Comparison of ENCODE assay signal across 13 mouse cellular contexts in genomic region chr5:20955114-20955835, GRCm38 (mm10). TPM values are rescaled to one million over a fixed set of nuclear protein-coding genes. Genes with fewer than 3 reads are reported as not detected.
A peak's percentile ranks its signal among the peaks of the same experiment; 100 is the strongest.
DNase-seq lines count a peak whose midpoint lies in the region; ATAC-seq lines count a peak whose summit lies in the region.
"Had no signal": no experiment of that assay in that cellular context is flagged by ENCODE, and none has a peak within 500 bp of the region (broad histone marks: within the 10 kb centered on the region; RNA-seq: fewer than 3 reads in every experiment).

No protein-coding gene starts in this region.

- peaks cover 6% of the 10 kb centered on the region for H3K36me3 ChIP-seq in lung, embryonic 15.5 days
- H3K36me3 ChIP-seq in liver, embryonic 16.5 days (ENCODE audit: control insufficient read depth, insufficient read depth) = peaks cover 5% of the 10 kb centered on the region; the same call in 1 of the 2 replicates

- DNase-seq in lung, postnatal 4 days = no peak
- DNase-seq in T-cell, adult 2 months (ENCODE audit: low spot score) = peak; percentile 73
- DNase-seq in thymus, postnatal 0 days (ENCODE audit: low spot score) = peak; percentile 51
- DNase-seq in kidney, postnatal 14 days = no peak
- no peak for DNase-seq in layer of hippocampus, adult 9-10 months (ENCODE audit: low spot score)
- DNase-seq in frontal cortex, postnatal 36 days (ENCODE audit: low spot score in 2 of 2) = no peak
- DNase-seq: cerebellum, adult 8-10 months had no signal

- H3K9me3 ChIP-seq in lung, embryonic 15.5 days = no peaks in the 10 kb centered on the region
- H3K9me3 ChIP-seq in liver, embryonic 16.5 days (replicated peaks; ENCODE audit: control insufficient read depth, low read length) = no peaks in the 10 kb centered on the region

- no peak for ATAC-seq in lung, embryonic 15.5 days (ENCODE audit: borderline replicate concordance, extremely low read depth, low FRiP score, low TSS enrichment)
- ATAC-seq in liver, embryonic 16.5 days (ENCODE audit: low read depth) = no peak
- ATAC-seq: midbrain, embryonic 13.5 days had no signal

- no peak overlapping the region for H3K9ac ChIP-seq in lung, embryonic 15.5 days
- H3K9ac ChIP-seq in liver, embryonic 16.5 days (ENCODE audit: low read depth, low read length) = peak overlapping the region; percentile 32
- H3K9ac ChIP-seq: embryonic facial prominence, embryonic 15.5 days; kidney, embryonic 15.5 days; midbrain, embryonic 13.5 days had no signal

- WGBS in lung, embryonic 15.5 days = 52% methylated on average over 13 of the region's 13 CpGs
- whole genome bisulfite sequencing in liver, embryonic 16.5 days (ENCODE audit: insufficient replicate concordance) = 16% methylated on average over 13 of the region's 13 CpGs

- H3K27me3 ChIP-seq in lung, embryonic 15.5 days = no peaks in the 10 kb centered on the region
- no peaks in the 10 kb centered on the region for H3K27me3 ChIP-seq in liver, embryonic 16.5 days (ENCODE audit: control insufficient read depth, insufficient read depth, low read depth, low read length)
- H3K27me3 ChIP-seq: embryonic facial prominence, embryonic 15.5 days; kidney, embryonic 15.5 days; midbrain, embryonic 13.5 days had no signal

- peaks cover 5% of the 10 kb centered on the region; the same call in 1 of the 2 replicates for H3K4me1 ChIP-seq in lung, embryonic 15.5 days
- H3K4me1 ChIP-seq in liver, embryonic 16.5 days (ENCODE audit: control insufficient read depth, low read depth, low read length) = peaks cover 15% of the 10 kb centered on the region
- H3K4me1 ChIP-seq: kidney, embryonic 15.5 days had no signal

- H3K4me2 ChIP-seq in lung, embryonic 15.5 days = no peak overlapping the region
- peak overlapping the region; percentile 42 for H3K4me2 ChIP-seq in liver, embryonic 16.5 days (ENCODE audit: low read depth, low read length)
- H3K4me2 ChIP-seq: embryonic facial prominence, embryonic 15.5 days; kidney, embryonic 15.5 days; midbrain, embryonic 13.5 days had no signal

- H3K27ac ChIP-seq in lung, embryonic 15.5 days = peak overlapping the region; percentile 3; the same call in 1 of the 2 replicates
- peak overlapping the region; percentile 68 for H3K27ac ChIP-seq in liver, embryonic 16.5 days (ENCODE audit: low read length)
- H3K27ac ChIP-seq: embryonic facial prominence, embryonic 15.5 days; kidney, embryonic 15.5 days; left cerebral cortex, adult 2 months; midbrain, embryonic 13.5 days had no signal

- H3K4me3 ChIP-seq in lung, embryonic 15.5 days = no peak overlapping the region
- peak overlapping the region; percentile 20 for H3K4me3 ChIP-seq in liver, embryonic 16.5 days (ENCODE audit: low read depth, low read length)
- H3K4me3 ChIP-seq: embryonic facial prominence, embryonic 15.5 days; kidney, embryonic 15.5 days; left cerebral cortex, adult 2 months; midbrain, embryonic 13.5 days had no signal

RNA-seq across cellular contexts. Expression of gene Rsbn1l, which starts 0.9 kb away (rescaled TPM):
- polyA plus RNA-seq in lung, embryonic 15.5 days (2015; fragmentation: Nextera tagmentation; extraction: Ambion mirVana) = 4.5 and 4.9 TPM in 2 replicates
- 3.3 and 3.7 TPM in 2 replicates for polyA plus RNA-seq in liver, embryonic 16.5 days (2015; fragmentation: Nextera tagmentation; extraction: Ambion mirVana)
- 21.6 and 28.7 TPM in 2 replicates for polyA plus RNA-seq in thymus, postnatal 0 days (2015; fragmentation: Nextera tagmentation; extraction: Ambion mirVana)

Comparison
In these comparisons a context has a peak if more than half of its experiments do, and no peak if none do; other contexts are left out.
1. DNase-seq: peak in T-cell, adult 2 months (single experiment) and thymus, postnatal 0 days (single experiment); none in lung, postnatal 4 days (0 of 2), kidney, postnatal 14 days (single experiment), layer of hippocampus, adult 9-10 months (single experiment) and frontal cortex, postnatal 36 days (0 of 2).